ENCODE assay signal across 8 mouse cellular contexts in genomic region chr14:100286586-100287241, GRCm38 (mm10). TPM values are rescaled to one million over a fixed set of nuclear protein-coding genes. Genes with fewer than 3 reads are reported as not detected.
DNase-seq lines count a peak whose midpoint lies in the region; ATAC-seq and TF ChIP-seq lines count a peak whose summit lies in the region.

No protein-coding gene starts in this region.

- H3K27me3 ChIP-seq in kidney, adult 2 months (replicated peaks; ENCODE audit: control insufficient read depth, insufficient read depth, low read length): no peaks in the 10 kb centered on the region
- H3K27me3 ChIP-seq in midbrain, postnatal 0 days (ENCODE audit: insufficient read depth, low read length): no peaks in the 10 kb centered on the region

- H3K9ac ChIP-seq in midbrain, postnatal 0 days (replicated peaks; ENCODE audit: low read length, poor library complexity, severe bottlenecking): peak overlapping the region; percentile 80

- 18% methylated on average over 19 of the region's 19 CpGs for WGBS in kidney, adult 2 months
- 5% methylated on average over 19 of the region's 19 CpGs for WGBS in midbrain, postnatal 0 days

- no peak for TF ChIP-seq CTCF in kidney, adult 2 months (conservative IDR thresholded peaks at IDR 0.05; ENCODE audit: insufficient read depth, insufficient read length, low read depth, low read length)
- no peak for TF ChIP-seq CTCF in midbrain, postnatal 0 days (IDR thresholded peaks at IDR 0.05)

- no peak for TF ChIP-seq POLR2A in kidney, adult 2 months (IDR thresholded peaks at IDR 0.05; ENCODE audit: low read depth, low read length)

- ATAC-seq in midbrain, postnatal 0 days (ENCODE audit: low FRiP score): no peak

- no peaks in the 10 kb centered on the region for H3K9me3 ChIP-seq in midbrain, postnatal 0 days (ENCODE audit: low read length)

- H3K4me2 ChIP-seq in midbrain, postnatal 0 days (ENCODE audit: low read depth, low read length, poor library complexity, severe bottlenecking): peak overlapping the region; percentile 84

- H3K4me1 ChIP-seq in kidney, adult 2 months (ENCODE audit: control insufficient read depth, insufficient read depth, low read length): 0 out of 2 replicates have a peak, but pooled peaks cover 2% of the 10 kb centered on the region
- no peaks in the 10 kb centered on the region for H3K4me1 ChIP-seq in midbrain, postnatal 0 days (ENCODE audit: insufficient read depth, low read length)

- peak overlapping the region; percentile 83 for H3K4me3 ChIP-seq in kidney, adult 2 months (ENCODE audit: insufficient read depth, low read depth, low read length)
- peak overlapping the region; percentile 54 for H3K4me3 ChIP-seq in midbrain, postnatal 0 days (ENCODE audit: low read depth, low read length)

- H3K27ac ChIP-seq in kidney, adult 2 months (ENCODE audit: insufficient read depth, low read depth, low read length): peak overlapping the region; percentile 65
- H3K27ac ChIP-seq in midbrain, postnatal 0 days (ENCODE audit: low read depth, low read length): peak overlapping the region; percentile 96

- H3K36me3 ChIP-seq in kidney, adult 2 months (ENCODE audit: control insufficient read depth, insufficient read depth, low read length): no peaks in the 10 kb centered on the region
- H3K36me3 ChIP-seq in midbrain, postnatal 0 days (ENCODE audit: insufficient read depth, low read length): no peaks in the 10 kb centered on the region

- DNase-seq in kidney, adult 2 months: peak; percentile 43
- no peak for DNase-seq in kidney, postnatal 25 days
- DNase-seq in cerebellum, postnatal 14 days: peak; percentile 11 to 37
- peak; percentile 29 to 41 for DNase-seq in heart, adult 9 months (ENCODE audit: low spot score in 2 of 2)
- DNase-seq in left cerebral cortex, postnatal 14 days (ENCODE audit: low spot score in 2 of 2): peak; percentile 12 to 48
- peak; percentile 54 for DNase-seq in midbrain, postnatal 0 days (ENCODE audit: low spot score)
- no peak for DNase-seq in adrenal gland, adult (ENCODE audit: inconsistent age in 2 of 2, low spot score in 1 of 2)
- no peak for DNase-seq in urinary bladder, postnatal 10 days (ENCODE audit: low spot score)

- intact Hi-C loops in left cerebral cortex, postnatal 14 days (cut with DNase I): loop anchor here (5.0 kb wide), 1 partner anchor 354 kb away; no protein-coding TSS in a partner anchor

RNA-seq across cellular contexts. Expression of gene Klf12, which starts 2.2 kb away (rescaled TPM):
- 10.4 and 11.0 TPM in 2 replicates for polyA plus RNA-seq in kidney, adult 2 months (2012; rRNA removed)
- total RNA-seq in left cerebral cortex, postnatal 14 days (2021): 10 to 100 TPM; 44.3 to 44.5 TPM
- 53.6 and 61.1 TPM in 2 replicates for total RNA-seq in midbrain, postnatal 0 days (2014; rRNA removed)
- 23.0 and 26.7 TPM in 2 replicates for polyA plus RNA-seq in midbrain, postnatal 0 days (2015; fragmentation: Nextera tagmentation; extraction: Ambion mirVana)

Comparison
In these comparisons a context has a peak if more than half of its experiments do, and no peak if none do; other contexts are left out.
1. DNase-seq: peak in kidney, adult 2 months (single experiment), cerebellum, postnatal 14 days (2 of 2), heart, adult 9 months (2 of 2), left cerebral cortex, postnatal 14 days (2 of 2) and midbrain, postnatal 0 days (single experiment); none in kidney, postnatal 25 days (0 of 2), adrenal gland, adult (0 of 2) and urinary bladder, postnatal 10 days (single experiment).